Mouse (Mus musculus) neutrophil, adult 5-6 weeks (primary cell): Measurements from ENCODE around the gene Irf9. TPM values are rescaled to one million over a fixed set of nuclear protein-coding genes. Genes with fewer than 3 reads are reported as not detected.

ENCODE experiments used
- ATAC-seq: fragments of 151-379, 151-347 bp; 2 replicates; pipeline ENCODE4 v1.8.0; 2017; ENCODE audit warnings: mild to moderate bottlenecking, moderate TSS enrichment; ENCODE audit not compliant: insufficient number of reproducible peaks, poor library complexity, low FRiP score, severe bottlenecking; ENCODE audit errors: extremely low read depth
- total RNA-seq: library from RNA; stranded (forward); fragments of 200-1000 nt; gene quantifications from 2 replicates; pipeline ENCODE4 v1.2.3, GENCODE M21; 2017

Irf9 gene
- total RNA-seq, 1 experiment from 2014 or later, result 163 TPM

DNA sequence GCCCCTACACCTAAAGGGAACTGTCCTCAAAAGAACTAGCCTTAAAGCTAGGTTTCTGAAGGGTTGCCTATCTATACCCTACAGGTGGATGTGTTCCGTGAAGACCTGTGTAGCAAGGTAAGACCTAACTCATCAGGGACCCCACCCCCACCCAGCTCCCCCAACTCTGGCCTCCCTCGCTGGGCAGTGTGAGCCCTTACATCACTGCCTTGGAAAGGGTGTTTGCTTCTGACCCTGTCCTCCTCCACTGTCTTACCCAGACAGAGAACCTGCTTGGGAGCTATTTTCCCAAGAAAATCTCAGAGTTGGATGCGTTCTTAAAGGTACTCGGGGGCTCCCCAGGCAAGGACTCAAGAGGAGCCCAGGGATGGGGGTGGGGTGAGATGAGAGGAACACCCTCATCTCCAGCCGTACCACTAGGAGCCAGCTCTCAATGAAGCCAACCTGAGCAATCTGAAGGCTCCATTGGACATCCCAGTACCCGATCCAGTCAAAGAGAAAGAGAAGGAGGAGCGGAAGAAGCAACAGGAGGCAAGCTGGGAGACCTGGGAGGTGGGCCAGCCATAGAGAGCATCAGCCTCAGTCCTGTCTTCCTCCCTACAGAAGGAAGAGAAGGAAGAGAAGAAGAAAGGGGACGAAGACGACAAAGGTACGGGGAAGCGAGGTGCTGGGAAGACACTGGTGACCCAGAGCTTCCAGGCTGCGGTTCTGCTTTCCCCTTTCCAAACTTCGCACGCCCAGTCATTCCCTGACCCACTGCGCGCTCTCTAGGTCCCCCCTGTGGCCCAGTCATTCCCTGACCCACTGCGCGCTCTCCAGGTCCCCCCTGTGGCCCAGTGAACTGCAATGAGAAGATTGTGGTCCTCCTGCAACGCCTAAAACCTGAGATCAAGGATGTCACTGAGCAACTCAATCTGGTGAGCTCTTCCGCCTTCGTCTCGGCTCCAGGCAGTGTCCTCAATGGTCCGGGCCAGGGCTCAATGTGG is 23.6 kb upstream of the Irf9 start:
- no peak for ATAC-seq

DNA sequence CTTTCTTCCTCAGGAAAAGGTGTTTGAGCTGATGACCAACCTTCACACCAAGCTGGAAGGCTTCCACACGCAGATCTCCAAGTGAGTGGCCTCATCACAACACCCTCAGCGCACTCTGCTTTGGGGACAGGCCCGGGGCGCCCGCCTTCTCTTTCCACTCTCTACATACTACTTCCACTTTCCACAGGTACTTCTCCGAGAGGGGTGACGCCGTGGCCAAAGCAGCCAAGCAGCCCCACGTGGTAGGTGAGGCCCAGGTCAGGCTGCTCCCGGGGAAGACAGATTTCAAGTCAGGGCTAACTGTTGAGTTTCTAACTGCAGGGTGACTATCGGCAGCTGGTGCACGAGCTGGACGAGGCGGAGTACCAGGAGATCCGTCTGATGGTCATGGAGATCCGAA is 22.6 kb upstream of the Irf9 start:
- no peak for ATAC-seq

DNA sequence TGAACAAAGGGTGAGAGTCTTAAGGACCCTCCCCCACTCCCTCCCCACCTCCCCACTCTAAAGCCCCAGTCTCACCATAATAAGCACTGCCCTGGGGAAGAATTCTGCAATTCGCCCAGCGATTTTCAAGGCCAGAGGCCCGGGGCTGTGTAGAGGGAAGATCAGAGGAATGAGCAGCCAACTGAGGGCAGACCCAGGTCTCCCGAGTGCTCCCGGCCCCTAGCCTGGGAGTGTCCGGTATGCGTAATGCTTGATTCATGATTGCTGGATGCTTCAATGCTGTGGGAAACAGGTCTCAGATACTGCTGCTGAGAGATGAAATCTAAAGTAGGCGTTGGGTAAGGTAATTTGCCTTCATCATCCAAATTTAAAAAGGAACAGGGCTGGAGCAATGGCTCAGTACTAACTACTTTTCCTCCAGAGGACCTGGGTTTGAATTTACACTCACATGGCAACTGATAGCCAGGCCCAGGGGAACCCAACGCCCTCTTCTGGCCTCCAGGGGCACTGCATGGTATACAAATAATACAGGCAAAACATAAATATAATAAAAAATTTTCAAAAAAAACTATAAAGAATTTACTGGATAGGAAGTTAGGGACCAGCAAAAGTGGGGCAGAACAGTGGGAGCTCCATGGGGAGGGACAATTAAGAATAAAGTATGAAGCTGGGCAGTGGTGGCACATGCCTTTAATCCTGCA is 21.2 kb upstream of the Irf9 start:
- no peak for ATAC-seq

DNA sequence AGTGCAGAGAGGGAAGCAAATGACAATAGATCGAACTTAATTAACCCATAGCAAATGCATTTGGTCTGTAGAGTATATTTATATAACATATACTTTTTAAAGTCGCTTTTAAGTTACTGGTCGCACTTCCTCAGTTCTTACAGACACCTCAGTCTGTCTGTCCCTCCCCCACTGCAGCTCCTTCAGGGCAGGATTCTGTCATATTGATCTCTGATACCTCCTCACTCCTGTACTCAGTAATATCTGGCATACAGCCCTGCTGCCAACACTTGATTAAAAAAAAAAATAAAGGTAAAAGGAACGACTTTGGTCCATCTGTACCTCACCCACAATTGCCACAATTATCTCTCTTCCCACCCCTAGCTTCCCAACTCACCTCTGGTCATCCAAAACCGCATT is 19.1 kb upstream of the Irf9 start:
- ATAC-seq, result no peak

DNA sequence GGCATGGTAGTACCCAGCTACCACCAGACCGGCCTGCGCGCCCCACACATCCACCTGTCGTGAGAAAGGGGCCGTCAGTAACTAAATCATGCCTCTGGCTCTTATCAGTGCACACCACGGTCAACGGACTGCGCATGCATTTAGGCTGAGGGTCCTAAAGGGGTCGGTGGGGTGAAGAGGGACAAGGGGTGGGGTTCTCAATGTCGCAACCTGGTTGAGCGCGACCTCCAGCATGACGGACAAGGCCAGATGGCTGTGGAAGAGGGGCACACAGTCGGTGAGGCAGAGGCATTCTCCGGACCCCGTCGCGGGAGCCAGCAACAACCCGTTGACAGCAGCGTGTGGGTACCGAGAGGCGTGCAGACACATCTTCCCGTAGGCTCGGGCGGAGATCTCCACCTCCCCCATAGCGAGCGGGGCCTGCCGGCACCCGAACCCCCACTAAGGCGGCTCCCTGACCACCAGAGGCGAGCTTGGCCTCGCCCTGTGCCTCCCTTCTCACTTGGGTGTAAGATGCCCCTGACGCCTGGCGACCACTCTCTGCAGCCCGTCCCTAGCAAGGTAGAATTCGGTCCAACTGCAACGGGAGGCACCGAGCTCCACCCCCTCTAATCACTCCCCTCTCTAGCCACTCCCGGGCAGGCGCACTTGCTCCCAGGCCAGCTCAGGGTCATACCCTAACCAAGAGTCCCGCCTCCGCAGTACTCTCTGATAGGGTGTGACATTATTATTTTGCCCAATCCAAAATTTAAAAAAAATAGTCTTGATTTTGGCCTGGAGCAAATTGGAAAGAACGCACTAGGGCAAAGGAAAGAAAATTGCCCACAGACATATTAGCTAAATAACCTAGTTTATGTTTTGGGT is 18.4 kb upstream of the Irf9 start, which contains the start of gene Emc9:
Gene Emc9, minus strand, starts transcription at position 601 of the 864 bp plus-strand sequence.
- ATAC-seq, result peak; percentile 76

DNA sequence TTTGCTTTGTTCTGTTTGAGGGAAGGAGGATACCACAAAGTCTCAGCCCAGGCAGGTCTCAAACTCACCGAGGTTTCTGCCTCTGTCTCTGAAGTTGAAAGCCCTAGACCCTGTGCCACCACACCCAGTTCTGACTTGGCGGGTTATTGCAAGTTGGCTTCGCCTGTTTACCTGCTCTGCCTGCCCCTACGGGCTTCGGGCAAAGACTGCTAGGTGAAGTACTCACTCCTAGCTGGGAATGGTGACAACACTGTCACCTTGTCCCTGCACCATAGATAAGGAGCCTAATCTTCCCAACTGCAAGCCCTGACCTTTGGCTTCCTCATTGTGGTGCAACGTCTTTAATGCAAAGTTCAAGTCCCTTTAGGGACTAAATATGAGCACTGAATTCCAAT is 17.8 kb upstream of the Irf9 start:
- no peak for ATAC-seq

DNA sequence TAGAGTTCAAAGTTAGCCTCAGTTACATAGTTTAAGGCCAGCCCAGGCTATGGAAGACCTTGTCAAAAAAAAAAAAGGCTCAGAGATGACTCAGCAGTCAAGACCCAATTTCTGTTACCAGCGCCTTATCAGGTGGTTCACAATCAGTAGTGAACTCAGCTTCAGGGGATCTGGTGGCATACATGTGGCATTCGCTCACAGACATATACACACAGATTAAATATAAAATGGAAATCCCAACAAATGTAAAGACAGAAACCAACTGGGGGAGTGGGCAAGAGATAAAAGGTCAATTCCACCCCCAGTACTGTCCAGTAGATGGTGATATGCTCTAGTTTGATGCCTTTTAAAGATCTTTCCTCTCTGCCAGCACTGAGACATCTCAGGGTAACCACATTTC is 17.2 kb upstream of the Irf9 start:
- no peak for ATAC-seq

DNA sequence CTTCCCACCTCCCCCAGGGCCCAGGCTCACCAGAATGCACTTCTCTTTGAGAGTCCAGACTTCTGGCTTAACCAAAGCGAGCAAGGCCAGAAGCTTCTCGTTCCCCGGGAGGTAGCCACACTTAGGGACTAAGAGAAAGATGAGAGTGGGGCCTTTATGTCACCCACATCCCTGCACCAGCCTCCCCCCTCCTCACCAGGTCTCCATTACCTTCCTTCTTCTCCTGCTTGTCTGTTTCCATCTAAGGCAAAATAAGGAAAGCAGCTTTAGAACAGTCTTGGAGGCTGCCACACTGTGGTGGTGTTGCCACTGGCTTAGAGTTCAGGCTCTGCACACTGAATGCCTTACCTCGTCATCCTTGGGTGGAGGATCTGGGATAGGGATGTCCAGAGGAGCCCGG is 14.1 kb upstream of the Irf9 start:
- ATAC-seq, result no peak

DNA sequence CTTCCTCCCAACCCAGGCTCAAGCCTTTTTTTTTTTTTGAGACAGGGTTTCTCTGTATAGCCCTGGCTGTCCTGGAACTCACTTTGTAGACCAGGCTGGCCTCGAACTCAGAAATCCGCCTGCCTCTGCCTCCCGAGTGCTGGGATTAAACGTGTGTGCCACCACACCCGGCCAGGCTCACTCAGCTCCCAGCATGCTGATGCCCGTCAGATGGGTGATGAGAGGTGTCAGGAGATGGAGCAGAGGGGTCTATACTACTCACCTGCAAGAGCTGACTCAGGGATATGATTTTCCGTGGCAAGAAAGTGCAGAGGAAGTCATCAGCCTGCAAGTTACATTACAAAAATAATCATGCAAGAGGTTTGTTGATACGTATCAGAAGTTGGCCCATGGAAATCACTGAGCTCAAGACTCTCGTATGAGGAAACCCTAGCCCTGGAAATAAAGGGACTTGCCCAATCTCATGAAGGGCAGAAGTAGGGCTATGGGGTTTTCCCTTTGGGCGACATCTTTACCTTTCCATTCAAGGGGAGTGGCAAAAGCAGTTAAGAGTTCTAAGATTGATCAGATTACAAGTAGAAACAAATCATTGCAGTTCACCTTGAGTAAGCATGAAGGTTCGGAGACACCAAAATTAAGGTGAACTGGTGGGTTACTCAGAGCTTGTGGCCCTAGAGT is 13.5 kb upstream of the Irf9 start:
- ATAC-seq, result no peak

DNA sequence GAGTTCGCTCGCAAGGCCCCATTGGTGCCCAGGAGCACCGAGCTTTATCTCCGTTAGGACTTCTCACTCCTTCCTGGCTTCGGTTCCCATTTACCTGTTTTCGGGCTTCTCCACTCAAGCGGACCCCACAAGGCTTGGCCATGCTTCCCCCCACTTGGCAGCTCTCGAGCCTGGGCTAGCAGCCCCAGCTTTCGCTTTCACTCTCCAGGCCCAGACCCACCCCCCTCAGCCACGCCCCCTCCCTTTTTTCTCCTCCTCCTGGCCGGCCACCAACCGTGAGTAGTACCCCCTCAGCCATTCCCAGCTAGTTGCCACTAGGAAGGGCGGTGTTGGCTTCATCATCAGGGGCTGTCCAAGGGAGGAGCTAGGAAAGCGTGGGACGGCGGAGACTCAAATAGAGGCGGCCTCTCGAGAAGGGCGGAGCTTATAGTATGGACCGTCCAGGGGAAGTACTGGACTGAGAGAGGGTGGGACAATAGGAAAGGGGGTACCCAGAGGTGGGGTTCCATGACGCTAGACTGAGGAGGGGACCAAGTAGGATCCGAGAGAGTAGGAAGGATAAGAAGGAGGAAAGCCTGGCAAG is 12.5 kb upstream of the Irf9 start, which contains the start of gene Psme2:
Gene Psme2, minus strand, starts transcription at position 366 of the 583 bp plus-strand sequence.
- ATAC-seq, result peak; percentile 86

DNA sequence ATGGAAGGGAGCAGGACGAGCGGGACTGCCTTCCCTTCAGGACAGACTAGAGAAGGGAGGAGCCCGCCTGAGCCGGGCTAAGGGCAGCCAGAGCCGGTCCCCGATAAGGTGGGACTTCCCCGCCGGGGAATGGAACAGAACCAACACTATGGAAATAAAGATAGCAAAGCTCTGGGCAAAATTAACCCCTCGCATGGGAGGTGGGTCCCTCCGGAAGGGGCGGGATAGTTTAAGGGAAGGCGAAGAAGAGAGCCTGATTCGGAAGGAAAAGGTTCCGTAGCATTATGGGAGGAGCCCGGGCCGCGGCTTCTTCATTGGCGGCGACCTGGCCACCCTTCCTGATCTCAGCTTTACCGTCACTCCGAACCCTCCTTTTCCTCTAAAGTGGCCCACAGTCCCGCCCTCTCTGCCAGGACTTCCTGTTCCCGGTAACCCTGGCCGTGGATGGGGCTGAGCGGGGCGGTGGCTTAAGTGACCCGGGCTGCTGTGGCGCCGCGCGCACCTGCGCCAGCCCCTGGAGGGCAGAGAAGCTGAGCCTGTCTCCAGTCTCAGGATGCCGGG is 12.0 kb upstream of the Irf9 start, which contains the start of gene Rnf31:
Gene Rnf31, plus strand, starts transcription at position 378 of the 561 bp plus-strand sequence.
- ATAC-seq, result peak; percentile 73

DNA sequence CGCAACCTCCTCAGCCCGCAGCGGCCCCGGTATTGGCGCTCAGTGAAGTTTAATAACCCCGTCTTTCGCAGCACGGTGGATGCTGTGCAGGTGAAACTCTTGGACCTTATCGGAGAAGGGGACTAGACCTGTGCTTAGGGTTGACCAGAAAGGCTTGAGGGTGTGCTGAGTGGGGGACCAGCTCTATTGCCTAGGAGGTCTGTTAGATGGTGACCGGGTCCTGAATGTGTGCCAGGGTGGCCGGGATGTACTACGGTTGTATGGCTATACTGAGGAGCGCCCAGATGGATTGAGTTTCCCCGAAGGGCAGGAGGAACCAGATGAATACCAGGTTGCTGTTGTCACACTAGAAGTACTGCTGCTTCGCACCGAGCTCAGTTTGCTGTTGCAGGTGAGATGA is 11.1 kb upstream of the Irf9 start:
- ATAC-seq, result no peak

DNA sequence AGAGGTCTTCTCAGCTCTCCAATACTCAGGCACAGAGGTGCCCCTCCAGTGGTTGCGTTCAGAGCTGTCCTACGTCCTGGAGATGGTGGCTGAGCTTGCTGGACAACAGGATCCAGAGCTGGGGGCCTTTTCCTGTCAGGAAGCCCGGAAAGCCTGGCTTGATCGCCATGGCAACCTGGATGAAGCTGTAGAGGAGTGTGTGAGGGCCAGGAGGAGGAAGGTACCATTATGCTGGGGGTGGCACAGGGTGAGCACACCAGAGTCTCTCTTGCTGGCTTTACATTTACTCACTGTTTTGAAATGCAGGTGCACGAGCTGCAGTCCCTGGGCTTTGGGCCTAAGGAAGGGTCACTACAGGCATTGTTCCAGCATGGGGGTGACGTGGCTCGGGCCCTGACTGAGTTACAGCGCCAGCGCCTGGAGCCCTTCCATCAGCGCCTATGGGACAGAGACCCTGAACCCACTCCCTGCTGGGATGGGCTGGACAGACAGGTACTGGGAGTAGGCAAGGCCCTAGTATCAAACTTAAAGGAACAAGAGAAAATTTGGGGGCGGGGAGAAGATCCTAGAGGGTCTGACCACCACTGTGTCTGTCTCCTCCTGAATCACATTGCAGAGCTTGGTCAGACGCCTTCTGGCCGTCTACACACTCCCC is 7.2 kb upstream of the Irf9 start:
- no peak for ATAC-seq

DNA sequence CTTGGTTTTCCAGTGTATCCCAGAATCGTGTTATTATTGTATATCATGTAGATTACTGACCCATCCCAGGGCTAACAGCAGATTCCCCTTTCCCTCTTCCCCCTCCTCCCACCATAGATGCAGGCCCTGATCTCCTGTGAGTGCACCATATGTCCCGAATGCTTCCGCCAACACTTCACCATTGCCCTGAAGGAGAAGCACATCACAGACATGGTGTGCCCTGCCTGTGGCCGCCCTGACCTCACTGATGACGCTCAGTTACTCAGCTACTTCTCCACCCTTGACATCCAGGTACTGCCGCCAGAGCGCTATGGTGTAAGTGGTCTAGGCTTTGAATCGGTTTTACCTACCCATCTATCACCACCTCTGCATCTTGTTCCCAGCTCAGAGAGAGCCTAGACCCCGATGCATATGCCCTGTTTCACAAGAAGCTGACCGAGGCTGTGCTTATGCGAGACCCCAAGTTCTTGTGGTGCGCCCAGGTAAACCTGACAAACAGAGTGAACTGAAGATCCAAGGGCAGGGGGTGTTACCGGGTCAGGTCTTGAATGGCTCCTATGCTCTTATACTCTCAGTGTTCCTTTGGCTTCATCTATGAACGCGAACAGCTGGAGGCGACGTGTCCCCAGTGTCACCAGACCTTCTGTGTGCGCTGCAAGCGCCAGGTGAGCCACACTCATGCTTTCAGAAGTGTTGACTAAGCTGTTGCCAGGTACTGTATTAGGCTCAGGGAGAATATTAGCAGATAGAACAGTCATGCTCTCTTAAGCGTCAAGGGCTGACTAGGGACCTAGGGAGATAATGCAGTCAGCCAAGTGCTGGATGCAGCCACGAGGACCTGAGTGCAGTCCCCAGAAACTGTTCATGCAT is 4.6 kb upstream of the Irf9 start:
- ATAC-seq, result no peak

DNA sequence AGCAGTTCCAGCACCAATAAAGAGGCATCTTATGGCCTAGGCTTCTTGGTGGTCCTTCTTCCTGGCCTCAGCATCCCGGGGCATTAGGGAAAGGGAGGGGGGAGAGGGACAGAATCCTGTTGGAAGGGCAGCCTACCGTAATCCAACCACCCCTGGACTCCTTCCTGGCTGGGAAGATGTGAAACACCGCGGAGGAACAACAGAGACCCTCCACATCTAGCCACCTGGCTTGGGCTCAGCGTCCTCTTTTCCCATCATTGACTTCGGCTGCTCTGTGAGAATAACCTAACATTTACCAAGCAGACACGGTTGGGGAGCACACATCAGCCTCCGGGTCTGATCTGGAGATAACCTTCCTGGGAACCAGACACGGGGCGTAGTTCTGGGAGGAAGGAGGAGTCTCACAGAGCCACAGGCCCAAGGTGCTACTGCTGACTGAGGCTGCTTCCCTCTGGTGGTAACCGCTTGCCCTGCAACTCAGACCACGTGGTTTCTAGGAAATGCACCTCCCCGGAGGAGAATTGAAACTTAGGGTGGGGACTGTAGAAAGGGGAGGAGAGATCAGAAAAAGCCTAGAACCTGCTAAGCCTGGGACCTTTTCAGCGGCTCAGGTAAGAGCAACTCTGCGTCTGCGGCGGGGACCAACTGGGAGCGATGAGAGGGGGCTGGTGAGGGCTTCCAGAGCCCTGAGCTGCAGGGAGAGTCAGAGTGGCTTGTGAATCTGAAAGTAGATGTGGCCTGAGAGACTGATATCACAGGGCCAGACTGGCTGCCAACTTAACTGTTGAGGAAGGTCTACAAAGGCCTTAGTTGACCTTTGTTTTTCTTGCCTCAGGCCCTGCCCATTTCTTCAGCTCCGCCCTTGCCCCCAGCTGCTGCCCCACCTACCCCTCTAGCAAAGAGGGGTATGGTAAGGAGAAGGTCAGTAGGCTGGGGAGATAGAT is 534 bp downstream of the Irf9 start:
- peak; percentile 90 for ATAC-seq
